Mouse (Mus musculus) ES-E14 (cell line): ENCODE data around the gene Per1. TPM values are rescaled to one million over a fixed set of nuclear protein-coding genes. Genes with fewer than 3 reads are reported as not detected.

Experiments used
- DNase-seq: peaks from one replicate; pipeline ENCODE4 v3.0.0-alpha.2; 2013; ENCODE audit warnings: low read depth, low spot score
- H3K27ac ChIP-seq: 2 replicates; pipeline ENCODE4 v1.5.1; 2012; ENCODE audit warnings: low read depth, mild to moderate bottlenecking, low read length, moderate library complexity, mixed read lengths; ENCODE audit not compliant: poor library complexity, insufficient read depth, severe bottlenecking
- H3K36me3 ChIP-seq: 2 replicates; pipeline ENCODE4 v1.6.1; 2012; ENCODE audit warnings: mild to moderate bottlenecking, low read length, moderate library complexity, mixed read lengths; ENCODE audit not compliant: control insufficient read depth, poor library complexity, insufficient read depth, severe bottlenecking
- H3K4me1 ChIP-seq, 2 experiments: fragments of 150-350 bp in 1 of 2; sonication (generic) in 1 of 2; 2 replicates each; pipeline ENCODE4 v1.6.1; 2012; ENCODE audit warnings: low read length in 2 of 2, mild to moderate bottlenecking in 1 of 2, mixed read lengths in 1 of 2; ENCODE audit not compliant: control insufficient read depth in 2 of 2, insufficient read depth in 2 of 2, poor library complexity in 1 of 2
- H3K4me3 ChIP-seq, 2 experiments: fragments of 150-350 bp in 1 of 2; sonication (generic) in 1 of 2; 2 replicates each; pipeline ENCODE4 v1.5.1; 2012; ENCODE audit warnings: low read length in 2 of 2, low read depth in 1 of 2, mild to moderate bottlenecking in 1 of 2, mixed read lengths in 1 of 2; ENCODE audit not compliant: insufficient read depth in 1 of 2, poor library complexity in 1 of 2, severe bottlenecking in 1 of 2
- H3K9ac ChIP-seq: 2 replicates; pipeline ENCODE4 v1.6.1; 2012; ENCODE audit warnings: low read depth, mild to moderate bottlenecking, low read length, mixed read lengths; ENCODE audit not compliant: poor library complexity, insufficient read depth, severe bottlenecking
- H3K9me3 ChIP-seq: fragments of 150-350 bp; sonication (generic); 2 replicates; pipeline ENCODE4 v1.6.1; 2012; ENCODE audit warnings: low read depth, mild to moderate bottlenecking, low read length; ENCODE audit not compliant: control insufficient read depth, insufficient read depth
- CHD2 ChIP-seq: IDR thresholded peaks from 2 replicates; pipeline ENCODE4 v1.6.1; 2014; ENCODE audit warnings: mild to moderate bottlenecking, low read depth, low read length, inconsistent platforms
- HCFC1 ChIP-seq: IDR thresholded peaks from 2 replicates; pipeline ENCODE4 v1.6.1; 2012; ENCODE audit warnings: low read length, inconsistent platforms, borderline replicate concordance; ENCODE audit not compliant: insufficient read depth
- MAFK ChIP-seq: IDR thresholded peaks from 2 replicates; pipeline ENCODE4 v1.6.1; 2014; ENCODE audit warnings: mild to moderate bottlenecking, low read depth, low read length, inconsistent platforms; ENCODE audit not compliant: insufficient read depth
- ZC3H11A ChIP-seq: IDR thresholded peaks from 2 replicates; pipeline ENCODE4 v1.6.1; 2012; ENCODE audit warnings: low read depth, mild to moderate bottlenecking, inconsistent platforms, low read length, borderline replicate concordance
- ZNF384 ChIP-seq: IDR thresholded peaks from 2 replicates; pipeline ENCODE4 v1.6.1; 2012; ENCODE audit warnings: low read depth, low read length, inconsistent platforms
- in situ Hi-C, 2 experiments: fragments of 600-800 bp; cut with MboI; formaldehyde crosslinking; loops; one replicate each; pipeline ENCODE4 v1.15.1; 2025; ENCODE audit warnings: low sequenced_read_pairs in 2 of 2, inconsistent platforms in 1 of 2; ENCODE audit not compliant: unreplicated experiment in 2 of 2
- total RNA-seq: library from RNA; depleted of rRNA; stranded (reverse); fragments of 300-350 nt; gene quantifications from 2 replicates; pipeline ENCODE4 v1.2.3, GENCODE M21; 2012; rRNA removed

Per1 gene
- total RNA-seq, 1 experiment = 6.0 TPM

- no peaks in the 10 kb centered on the region for H3K36me3 ChIP-seq
- H3K9ac ChIP-seq = no peak overlapping the region
- no peak overlapping the region for H3K4me3 ChIP-seq
- H3K9me3 ChIP-seq = no peaks in the 10 kb centered on the region
- H3K4me1 ChIP-seq = peaks cover 0 to 11% of the 10 kb centered on the region in 2 experiments; a peak in 2 of 4 replicates
- in situ Hi-C loops = no loop called here
- H3K27ac ChIP-seq = no peak overlapping the region
- TF ChIP-seq ZNF384 = no peak
- TF ChIP-seq HCFC1 = no peak
- no peak for TF ChIP-seq MAFK
- TF ChIP-seq CHD2 = no peak
- no peak for TF ChIP-seq ZC3H11A
- DNase-seq = no peak
Observed at GRCm38 (mm10) chr11:69153831-69154230, 58.8 kb downstream of the Per1 start.

- Histone ChIP-seq H3K27ac (no peak overlapping the region), H3K4me1 (peaks cover 0 to 11% of the 10 kb centered on the region in 2 experiments; a peak in 2 of 4 replicates), H3K36me3 (no peaks in the 10 kb centered on the region), H3K4me3 (no peak overlapping the region), H3K9ac (no peak overlapping the region), H3K9me3 (no peaks in the 10 kb centered on the region)
- no peak for TF ChIP-seq CHD2
- TF ChIP-seq ZC3H11A = no peak
- TF ChIP-seq MAFK = no peak
- TF ChIP-seq ZNF384 = no peak
- no peak for TF ChIP-seq HCFC1
- in situ Hi-C loops = no loop called here
- no peak for DNase-seq
Observed at GRCm38 (mm10) chr11:69155351-69155750, 60.3 kb downstream of the Per1 start.

GRCm38 (mm10) chr11:69156800-69157199, 61.8 kb downstream of the Per1 start, which contains the start of gene Alox12b:
Alox12b (plus strand) TSS chr11:69156989.
- H3K4me3 ChIP-seq = peak within 1 kb of the TSS; percentile 41; a peak in 3 of 4 replicates
- TF ChIP-seq ZC3H11A (no peak), CHD2 (no peak), MAFK (no peak), ZNF384 (no peak), HCFC1 (no peak)
- peaks cover 0 to 8% of the 10 kb centered on the region in 2 experiments; a peak in 2 of 4 replicates for H3K4me1 ChIP-seq
- no peaks in the 10 kb centered on the region for H3K36me3 ChIP-seq
- no peaks in the 10 kb centered on the region for H3K9me3 ChIP-seq
- no peak within 1 kb of the TSS for H3K27ac ChIP-seq
- H3K9ac ChIP-seq = no peak within 1 kb of the TSS
- in situ Hi-C loops = no loop called here
- no peak for DNase-seq

Other genes with a start within 250 kb of the Per1 start
- gene Ndel1, start 223.4 kb upstream of the Per1 start, total RNA-seq = 24.9 and 40.1 TPM in 2 replicates
- gene Rnf222, start 206.7 kb upstream of the Per1 start, total RNA-seq = 0.09 TPM in 1 of 2 replicates, not detected in the other
- 2,753 and 2,889 TPM in 2 replicates for gene Rpl26, start 193.6 kb upstream of the Per1 start, total RNA-seq
- not detected in 2 replicates for gene Odf4, start 168.1 kb upstream of the Per1 start, total RNA-seq
- 2.5 and 3.1 TPM in 2 replicates for gene Arhgef15, start 137.7 kb upstream of the Per1 start, total RNA-seq
- 2.7 and 3.3 TPM in 2 replicates for gene Slc25a35, start 127.1 kb upstream of the Per1 start, total RNA-seq
- gene Rangrf, start 120.0 kb upstream of the Per1 start, total RNA-seq = 90.7 and 107 TPM in 2 replicates
- 119 and 149 TPM in 2 replicates for gene Pfas, start 86.8 kb upstream of the Per1 start, total RNA-seq
- gene Ctc1, start 79.3 kb upstream of the Per1 start, total RNA-seq = 50.9 and 79.5 TPM in 2 replicates
- 71.7 and 81.1 TPM in 2 replicates for gene Aurkb, start 49.6 kb upstream of the Per1 start, total RNA-seq
- gene Borcs6, start 35.5 kb upstream of the Per1 start, total RNA-seq = 4.5 and 6.2 TPM in 2 replicates
- gene Tmem107, start 24.4 kb upstream of the Per1 start, total RNA-seq = 38.6 and 38.8 TPM in 2 replicates
- gene Vamp2, start 6.7 kb upstream of the Per1 start, total RNA-seq = 7.1 and 9.0 TPM in 2 replicates
- not detected in 2 replicates for gene Hes7, start 25.2 kb downstream of the Per1 start, total RNA-seq
- gene 9130213A22Rik, start 27.4 kb downstream of the Per1 start, total RNA-seq = not detected in 2 replicates
- 0.49 and 1.4 TPM in 2 replicates for gene Aloxe3, start 30.7 kb downstream of the Per1 start, total RNA-seq
- 0.21 and 0.22 TPM in 2 replicates for gene Alox12b, start 61.8 kb downstream of the Per1 start, total RNA-seq
- 0.85 and 1.6 TPM in 2 replicates for gene Alox8, start 102.6 kb downstream of the Per1 start, total RNA-seq
- 0.05 and 0.09 TPM in 2 replicates for gene Gucy2e, start 141.8 kb downstream of the Per1 start, total RNA-seq
- 23.0 and 27.4 TPM in 2 replicates for gene Cntrob, start 228.6 kb downstream of the Per1 start, total RNA-seq
- gene Trappc1, start 228.8 kb downstream of the Per1 start, total RNA-seq = 44.1 and 62.2 TPM in 2 replicates
- 1.6 and 2.2 TPM in 2 replicates for gene Kcnab3, start 231.0 kb downstream of the Per1 start, total RNA-seq
- gene Rnf227, start 245.2 kb downstream of the Per1 start, total RNA-seq = 1.3 and 1.8 TPM in 2 replicates